Mouse (Mus musculus) hematopoietic multipotent progenitor cell, adult 10-12 weeks (in vitro differentiated cells): ENCODE data around the gene Tmem129. TPM values are rescaled to one million over a fixed set of nuclear protein-coding genes. Genes with fewer than 3 reads are reported as not detected.

Experiments used
- polyA plus RNA-seq: library from polyadenylated mRNA; stranded (reverse); fragments of >175 nt; gene quantifications from 2 replicates; pipeline ENCODE4 v1.2.3, GENCODE M21; 2012; ENCODE audit warnings: low replicate concordance

Tmem129 gene
- 7.5 and 13.1 TPM in 2 replicates for polyA plus RNA-seq

GRCm38 (mm10) chr5:33657787-33658663 is at the start of gene Tmem129, which contains the start of gene Tacc3:
Tmem129 (minus strand) TSS chr5:33658416.
Tacc3 (plus strand) TSS chr5:33658128.

DNA sequence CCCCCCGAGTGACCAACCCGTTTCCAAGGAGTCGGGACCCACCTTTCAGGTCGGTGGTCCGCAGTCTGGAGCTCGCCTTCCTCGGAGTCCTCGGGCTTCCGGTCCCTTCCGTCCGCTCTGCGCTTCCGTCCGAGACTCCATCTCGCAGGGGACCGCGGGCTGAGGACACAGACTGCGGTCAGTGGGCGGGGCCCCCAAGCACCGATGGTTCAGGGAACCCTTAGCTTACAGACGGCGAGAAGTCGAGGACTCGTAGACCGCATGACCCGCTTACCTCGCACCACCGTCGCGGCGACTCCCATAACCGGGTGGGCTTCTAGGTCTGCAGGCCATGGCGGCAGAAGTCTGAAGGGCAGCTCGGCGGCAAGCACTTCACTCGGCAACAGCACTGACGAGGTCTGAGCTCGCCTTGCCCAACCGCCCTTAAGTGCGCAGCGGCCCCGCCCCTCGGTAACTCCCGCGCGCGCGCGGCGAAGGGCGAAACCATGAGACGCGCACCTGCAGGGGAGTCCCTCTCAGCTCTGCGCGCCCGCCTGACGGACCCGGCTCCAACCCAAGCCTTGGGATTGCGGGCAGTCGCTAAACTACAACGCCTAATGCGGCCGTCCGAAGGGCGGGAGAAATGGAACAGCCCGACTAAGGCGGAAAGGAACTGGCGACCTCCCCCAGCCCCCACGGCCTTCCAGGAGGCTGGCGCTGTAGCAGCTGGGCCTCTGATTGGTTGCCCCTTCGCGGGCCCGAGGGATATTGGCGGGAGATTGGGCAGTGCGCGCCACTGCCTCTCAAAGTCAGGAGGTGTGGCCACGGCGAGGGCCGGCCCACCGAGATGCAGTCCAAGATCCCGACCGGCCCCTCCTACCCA is 6.1 kb downstream of the Tmem129 start, which contains the start of gene Slbp:
TSS of gene Slbp (minus strand) at position 654 of the 862 bp plus-strand sequence.

DNA sequence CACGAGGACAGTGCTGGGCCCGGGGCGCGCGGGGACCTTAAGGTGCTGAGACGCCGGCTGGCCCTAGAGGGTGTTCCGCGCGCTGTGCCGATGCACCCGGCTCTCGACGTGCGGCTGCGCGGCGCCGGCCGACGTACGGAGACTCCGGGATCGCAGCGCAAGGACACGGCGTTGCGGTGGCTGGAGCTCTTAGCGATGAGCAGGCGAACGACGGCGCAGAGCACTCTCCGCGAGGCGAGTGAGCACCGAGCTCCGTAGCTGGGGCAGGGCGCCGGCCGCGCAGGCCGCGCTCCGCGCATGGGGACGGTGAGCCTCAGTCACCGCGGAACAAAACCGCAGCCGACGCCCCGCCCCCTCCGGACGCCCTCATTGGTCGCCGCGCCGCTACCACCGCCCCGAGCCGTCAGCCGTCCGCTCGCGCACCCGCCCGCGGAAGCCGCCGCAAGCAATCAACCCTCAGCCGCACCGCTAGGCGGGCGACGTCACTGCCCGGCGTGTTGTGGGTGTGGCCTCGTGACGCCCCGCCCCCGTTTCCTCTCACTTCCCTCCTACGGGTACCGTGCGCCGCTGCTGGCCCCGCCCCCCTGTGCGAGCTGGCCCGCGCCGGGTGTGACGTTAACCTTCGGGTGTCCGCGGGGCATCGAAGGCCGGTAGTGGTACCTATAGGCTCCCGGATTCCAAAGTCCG is 28.8 kb downstream of the Tmem129 start, which contains the start of the genes Fam53a and Gm9903:
TSS of gene Fam53a (minus strand) at position 335 of the 687 bp plus-strand sequence.
TSS of gene Gm9903 (plus strand) at position 625 of the 687 bp plus-strand sequence.

Other genes with a start within 250 kb of the Tmem129 start
- not detected in 2 replicates for gene Nkx1-1, start 224.4 kb downstream of the Tmem129 start, polyA plus RNA-seq
- 66.3 and 109 TPM in 2 replicates for gene Fam53a, start 28.8 kb downstream of the Tmem129 start, polyA plus RNA-seq
- gene Gm9903, start 28.5 kb downstream of the Tmem129 start, polyA plus RNA-seq = 0.12 TPM in 1 of 2 replicates, not detected in the other
- 78.4 and 87.1 TPM in 2 replicates for gene Slbp, start 5.8 kb downstream of the Tmem129 start, polyA plus RNA-seq
- 8.8 and 15.4 TPM in 2 replicates for gene Tacc3, start 288 bp downstream of the Tmem129 start, polyA plus RNA-seq
- gene Fgfr3, start 63.3 kb upstream of the Tmem129 start, polyA plus RNA-seq = 0.22 and 0.28 TPM in 2 replicates
- 35.6 and 38.7 TPM in 2 replicates for gene Letm1, start 124.4 kb upstream of the Tmem129 start, polyA plus RNA-seq
- gene Nsd2, start 162.3 kb upstream of the Tmem129 start, polyA plus RNA-seq = 2.6 and 5.2 TPM in 2 replicates